Mouse (Mus musculus): ENCODE measurements around the gene Ucma.

DNA sequence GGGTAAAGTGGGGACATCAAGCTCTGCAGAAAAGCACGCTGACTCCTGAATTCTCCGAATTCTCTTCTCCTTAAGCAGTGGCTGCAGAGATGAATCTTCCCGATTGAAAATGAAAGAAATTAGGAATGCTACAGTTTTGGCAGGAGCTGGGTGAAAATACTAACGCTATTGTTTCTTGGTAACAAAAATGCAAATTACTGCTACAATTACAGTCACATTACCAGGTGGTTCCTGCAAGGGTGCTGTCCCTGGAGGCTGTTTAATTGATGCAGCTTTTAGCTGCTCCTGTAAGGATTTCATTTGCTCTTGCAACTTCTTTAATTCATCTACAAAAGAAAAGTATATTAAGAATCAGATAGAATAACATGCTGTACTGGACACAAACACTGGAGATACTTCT lies 31.2 kb downstream of the Ucma start:
- TF ChIP-seq CTCF (IDR thresholded peaks at IDR 0.05), result no peak
- TF ChIP-seq EP300 (IDR thresholded peaks at IDR 0.05), result no peak

Data from lung, postnatal 0 days (tissue).